Mouse (Mus musculus): ENCODE measurements around the gene Hist1h2bj. TPM values are rescaled to one million over a fixed set of nuclear protein-coding genes. Genes with fewer than 3 reads are reported as not detected.
"Not testable (repeated sequence)": the region's sequence is repeated elsewhere in the genome, so short reads cannot be mapped to it uniquely, and the experiment has no call there.

The Hist1h2bj gene
- total RNA-seq, 2 experiments from 2014 or later = 53.8 to 62.6 TPM

GRCm38 (mm10) chr13:22061422-22061821, 18.4 kb downstream of the Hist1h2bj start:
- intact Hi-C loops (cut with DNase I) = no loop called here
- no peak for DNase-seq

- intact Hi-C loops (cut with DNase I) = no loop called here
- no peak for DNase-seq
These were observed 20.5 kb downstream of the Hist1h2bj start for GRCm38 (mm10) chr13:22063468-22063867.

DNA sequence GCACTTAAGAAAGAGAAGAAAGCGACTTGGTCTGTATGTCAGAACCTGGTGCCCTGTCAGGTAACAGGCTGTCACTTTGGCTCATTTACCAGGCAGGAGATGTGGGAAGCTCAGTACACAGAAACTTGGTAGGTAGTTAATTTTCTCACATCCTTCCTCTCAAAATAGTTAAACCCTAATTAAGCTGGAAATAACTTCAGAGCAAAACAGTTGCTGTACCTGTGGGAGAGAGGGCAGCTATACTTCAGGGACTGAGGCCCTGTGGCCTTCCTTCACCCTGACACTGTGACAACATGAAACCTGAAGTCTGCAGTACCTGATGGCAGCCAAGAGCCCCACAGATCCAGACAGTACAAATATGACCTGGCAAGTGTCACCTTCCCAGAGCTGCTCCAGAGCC, 41.1 kb downstream of the Hist1h2bj start, which contains the start of gene Vmn1r188:
Vmn1r188 (plus strand) TSS at position 301 of the 400 bp plus-strand sequence.
- intact Hi-C loops (cut with DNase I); DNase-seq: not testable (repeated sequence)

Small RNA genes within 50 kb of the gene (microRNA-seq; reads per million reads assigned to microRNA genes)
- not detected for gene Gm26300
- gene Gm44390 = not detected
- not detected for gene Gm44486

Other genes starting within 250 kb of the Hist1h2bj start
- gene Hist1h2bq, start 233.0 kb upstream of the Hist1h2bj start, total RNA-seq (2021) = 100 to 1,000 TPM; 108 to 110 TPM
- not detected for gene Hist1h2ao, start 232.7 kb upstream of the Hist1h2bj start, total RNA-seq (2021)
- 100 to 1,000 TPM; 320 to 409 TPM for gene Hist1h4m, start 231.5 kb upstream of the Hist1h2bj start, total RNA-seq (2021)
- 10 to 100 TPM; 34.5 to 43.1 TPM for gene Hist1h4n, start 211.0 kb upstream of the Hist1h2bj start, total RNA-seq (2021)
- gene Hist1h2ap, start 209.7 kb upstream of the Hist1h2bj start, total RNA-seq (2021) = 100 to 1,000 TPM; 184 to 208 TPM
- 100 to 1,000 TPM; 106 to 108 TPM for gene Hist1h2br, start 209.5 kb upstream of the Hist1h2bj start, total RNA-seq (2021)
- 10 to 100 TPM; 12.1 to 14.0 TPM for gene Zfp184, start 98.1 kb upstream of the Hist1h2bj start, total RNA-seq (2021)
- gene Pom121l2, start 62.0 kb upstream of the Hist1h2bj start, total RNA-seq (2021) = under 1 TPM in 1 of 2 experiments, not detected in 1; 0.12 TPM
- gene Prss16, start 33.5 kb upstream of the Hist1h2bj start, total RNA-seq (2021) = not detected
- 100 to 1,000 TPM; 126 to 134 TPM for gene Hist1h2ah, start 7.6 kb upstream of the Hist1h2bj start, total RNA-seq (2021)
- gene Hist1h2bk, start 7.3 kb upstream of the Hist1h2bj start, total RNA-seq (2021) = 100 to 1,000 TPM in 1 of 2 experiments, 10 to 100 TPM in 1; 95.1 to 120 TPM
- 10 to 100 TPM; 89.3 to 89.6 TPM for gene Hist1h4i, start 1.9 kb upstream of the Hist1h2bj start, total RNA-seq (2021)
- gene Hist1h2ag, start 270 bp upstream of the Hist1h2bj start, total RNA-seq (2021) = 10 to 100 TPM; 59.9 to 64.0 TPM
- not detected for gene Vmn1r188, start 41.2 kb downstream of the Hist1h2bj start, total RNA-seq (2021)
- not detected for gene Vmn1r189, start 62.6 kb downstream of the Hist1h2bj start, total RNA-seq (2021)
- gene Vmn1r191, start 140.8 kb downstream of the Hist1h2bj start, total RNA-seq (2021) = not detected
- not detected for gene Vmn1r192, start 147.9 kb downstream of the Hist1h2bj start, total RNA-seq (2021)
- not detected for gene Vmn1r193, start 179.9 kb downstream of the Hist1h2bj start, total RNA-seq (2021)
- gene Vmn1r194, start 201.0 kb downstream of the Hist1h2bj start, total RNA-seq (2021) = not detected
- not detected for gene Vmn1r195, start 227.3 kb downstream of the Hist1h2bj start, total RNA-seq (2021)
- gene Vmn1r196, start 246.7 kb downstream of the Hist1h2bj start, total RNA-seq (2021) = not detected

All from left cerebral cortex, postnatal 4 days (tissue).